Mouse (Mus musculus) midbrain, embryonic 16.5 days (tissue): Measurements from ENCODE around the gene Eif4g3. TPM values are rescaled to one million over a fixed set of nuclear protein-coding genes. Genes with fewer than 3 reads are reported as not detected.
A peak's percentile ranks its signal among the peaks of the same experiment; 100 is the strongest.
"Not testable (repeated sequence)": the region's sequence is repeated elsewhere in the genome, so short reads cannot be mapped to it uniquely, and the experiment has no call there.

ENCODE experiments used
- ATAC-seq: fragments of 200-750 bp; cut with Nextera tagmentation; 2 replicates; pipeline ENCODE4 v1.8.0; 2017; ENCODE audit warnings: moderate TSS enrichment
- H3K27ac ChIP-seq: fragments of 300-500 bp; sonication (generic); 2 replicates; pipeline ENCODE4 v1.5.1; 2014; ENCODE audit warnings: mild to moderate bottlenecking, low read length, mixed read lengths
- H3K27me3 ChIP-seq: fragments of 300-500 bp; sonication (generic); 2 replicates; pipeline ENCODE4 v1.6.1; 2014; ENCODE audit warnings: low read depth, low read length, mixed read lengths; ENCODE audit not compliant: control insufficient read depth, insufficient read depth
- H3K36me3 ChIP-seq: fragments of 300-500 bp; sonication (generic); 2 replicates; pipeline ENCODE4 v1.6.1; 2014; ENCODE audit warnings: mild to moderate bottlenecking, low read length, moderate library complexity, mixed read lengths; ENCODE audit not compliant: control insufficient read depth, insufficient read depth
- H3K4me1 ChIP-seq: fragments of 300-500 bp; sonication (generic); 2 replicates; pipeline ENCODE4 v1.6.1; 2014; ENCODE audit warnings: mild to moderate bottlenecking, low read length, mixed read lengths; ENCODE audit not compliant: control insufficient read depth, insufficient read depth
- H3K4me2 ChIP-seq: fragments of 300-500 bp; sonication (generic); 2 replicates; pipeline ENCODE4 v1.6.1; 2014; ENCODE audit warnings: mild to moderate bottlenecking, low read length, mixed read lengths
- H3K4me3 ChIP-seq: fragments of 300-500 bp; sonication (generic); 2 replicates; pipeline ENCODE4 v1.5.1; 2014; ENCODE audit warnings: low read depth, mild to moderate bottlenecking, low read length, moderate library complexity, mixed read lengths
- H3K9ac ChIP-seq: fragments of 300-500 bp; sonication (generic); 2 replicates; pipeline ENCODE4 v1.6.1; 2014; ENCODE audit warnings: low read depth, low read length, mixed read lengths
- H3K9me3 ChIP-seq: fragments of 300-500 bp; sonication (generic); replicated peaks from 2 replicates; pipeline ENCODE4 v1.6.1; 2014; ENCODE audit warnings: mild to moderate bottlenecking, low read length, mixed read lengths; ENCODE audit not compliant: control insufficient read depth, poor library complexity, severe bottlenecking
- WGBS: fragments of 180-500 bp; shearing (Covaris S2); extraction: QIAGEN DNeasy Blood & Tissue Kit; methylation state at CpG from one replicate; pipeline ENCODE4 v1.1.7; 2014; 5-methylcytosine and 5-hydroxymethylcytosine counted together
- polyA plus RNA-seq: library from polyadenylated mRNA; unstranded; fragments of >200 nt; fragmentation: Nextera tagmentation; extraction: Ambion mirVana; gene quantifications from 2 replicates; pipeline ENCODE4 v1.2.1, GENCODE M21; 2015

Eif4g3 gene
- polyA plus RNA-seq, 1 experiment from 2014 or later, result 48.7 TPM

DNA sequence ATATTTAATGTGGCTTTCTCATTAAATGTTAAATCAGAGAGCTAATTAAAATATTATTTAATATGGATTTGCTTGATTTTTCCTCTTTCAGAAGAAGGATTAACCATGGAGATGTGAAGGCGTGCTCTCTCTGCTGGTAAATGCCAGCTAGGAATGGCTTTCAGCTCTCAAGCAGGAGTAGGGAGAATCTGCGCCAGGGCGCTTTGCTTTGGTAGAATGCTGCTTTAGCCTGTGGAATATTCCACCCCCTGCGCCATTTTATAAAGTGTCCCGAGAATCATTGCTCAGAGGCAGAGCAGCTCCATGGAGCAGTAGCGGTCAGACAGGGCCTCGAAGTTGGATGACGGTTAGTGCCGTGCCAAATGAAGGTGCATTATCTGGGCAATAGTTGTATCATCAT is 58.7 kb downstream of the Eif4g3 start:
- no peak for ATAC-seq
- Histone ChIP-seq H3K4me2 (no peak overlapping the region), H3K9me3 (no peaks in the 10 kb centered on the region), H3K9ac (no peak overlapping the region), H3K4me1 (0 out of 2 replicates have a peak, but pooled peaks cover 2% of the 10 kb centered on the region), H3K27me3 (no peaks in the 10 kb centered on the region), H3K4me3 (no peak overlapping the region), H3K36me3 (no peaks in the 10 kb centered on the region), H3K27ac (no peak overlapping the region)
- 88% methylated on average over 9 of the region's 9 CpGs for WGBS

DNA sequence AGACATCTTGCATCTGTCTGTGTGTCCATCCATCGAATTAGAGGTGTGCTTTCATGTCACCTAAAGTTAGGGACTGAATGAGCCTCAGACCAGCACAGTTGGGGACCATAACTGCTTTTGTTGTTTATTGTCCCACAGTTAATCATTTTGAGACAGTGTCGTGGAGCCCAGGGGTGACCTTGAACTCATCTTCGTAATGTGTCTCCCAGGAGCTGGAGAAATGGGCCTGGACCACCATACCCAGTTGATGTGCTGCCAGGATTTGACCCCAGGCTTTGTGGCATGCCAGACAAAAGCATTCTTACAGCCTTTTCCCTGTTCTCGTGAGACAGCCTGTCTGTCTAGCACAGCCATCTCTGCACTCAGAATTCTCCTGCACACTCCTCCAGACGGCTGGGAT is 63.8 kb downstream of the Eif4g3 start:
- Histone ChIP-seq H3K4me3 (no peak overlapping the region), H3K27ac (no peak overlapping the region), H3K9me3 (no peaks in the 10 kb centered on the region), H3K4me1 (no peaks in the 10 kb centered on the region), H3K36me3 (peaks cover 7% of the 10 kb centered on the region), H3K27me3 (no peaks in the 10 kb centered on the region), H3K9ac (no peak overlapping the region), H3K4me2 (no peak overlapping the region)
- 69% methylated on average over 5 of the region's 5 CpGs for WGBS
- no peak for ATAC-seq

DNA sequence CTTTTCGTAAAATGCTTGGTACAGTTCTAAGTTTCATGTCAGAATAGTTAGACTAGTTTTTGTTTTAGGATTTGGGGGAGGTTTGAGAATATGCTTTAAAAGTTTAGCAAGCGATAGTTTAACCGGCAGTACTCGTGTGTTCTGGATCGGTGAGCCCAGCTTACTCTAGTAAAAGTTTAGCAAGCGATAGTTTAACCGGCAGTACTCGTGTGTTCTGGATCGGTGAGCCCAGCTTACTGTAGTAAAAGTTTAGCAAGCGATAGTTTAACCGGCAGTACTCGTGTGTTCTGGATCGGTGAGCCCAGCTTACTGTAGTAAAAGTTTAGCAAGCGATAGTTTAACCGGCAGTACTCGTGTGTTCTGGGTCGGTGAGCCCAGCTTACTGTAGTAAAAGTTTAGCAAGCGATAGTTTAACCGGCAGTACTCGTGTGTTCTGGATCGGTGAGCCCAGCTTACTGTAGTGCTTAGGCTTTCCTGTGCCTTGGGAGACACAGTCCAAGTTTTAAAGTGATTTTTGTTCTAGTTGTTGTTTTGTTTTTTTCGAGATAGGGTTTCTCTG is 64.5 kb downstream of the Eif4g3 start:
- not testable (repeated sequence) for ATAC-seq, H3K9ac ChIP-seq, H3K4me2 ChIP-seq, H3K4me1 ChIP-seq, H3K9me3 ChIP-seq, H3K27me3 ChIP-seq, H3K27ac ChIP-seq, H3K36me3 ChIP-seq, H3K4me3 ChIP-seq
- WGBS, result 97% methylated on average over 22 of the region's 22 CpGs

DNA sequence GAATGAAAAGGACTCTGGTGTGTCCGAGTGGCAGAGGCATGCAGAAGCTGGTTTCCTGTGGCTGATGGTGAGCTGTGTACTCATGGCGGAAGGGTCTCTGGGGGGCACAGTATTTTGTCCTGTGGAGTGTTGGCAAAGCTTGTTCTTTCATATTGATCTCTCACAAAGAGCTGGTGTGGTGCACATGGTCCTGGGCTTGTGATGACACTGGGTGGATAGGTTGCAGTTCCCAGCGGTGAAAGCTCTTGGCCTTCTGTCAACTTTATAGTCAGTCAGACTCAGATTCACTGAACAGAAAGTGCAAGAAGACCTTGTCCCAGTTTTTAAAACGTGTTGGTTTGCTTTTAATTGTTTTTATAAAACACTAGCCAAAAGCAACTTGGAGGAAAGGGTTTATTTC is 68.3 kb downstream of the Eif4g3 start:
- Histone ChIP-seq H3K27ac (no peak overlapping the region), H3K9me3 (no peaks in the 10 kb centered on the region), H3K9ac (no peak overlapping the region), H3K4me2 (no peak overlapping the region), H3K36me3 (peaks cover 9% of the 10 kb centered on the region), H3K4me3 (no peak overlapping the region), H3K4me1 (no peaks in the 10 kb centered on the region), H3K27me3 (no peaks in the 10 kb centered on the region)
- no peak for ATAC-seq
- 75% methylated on average over 4 of the region's 4 CpGs for WGBS

DNA sequence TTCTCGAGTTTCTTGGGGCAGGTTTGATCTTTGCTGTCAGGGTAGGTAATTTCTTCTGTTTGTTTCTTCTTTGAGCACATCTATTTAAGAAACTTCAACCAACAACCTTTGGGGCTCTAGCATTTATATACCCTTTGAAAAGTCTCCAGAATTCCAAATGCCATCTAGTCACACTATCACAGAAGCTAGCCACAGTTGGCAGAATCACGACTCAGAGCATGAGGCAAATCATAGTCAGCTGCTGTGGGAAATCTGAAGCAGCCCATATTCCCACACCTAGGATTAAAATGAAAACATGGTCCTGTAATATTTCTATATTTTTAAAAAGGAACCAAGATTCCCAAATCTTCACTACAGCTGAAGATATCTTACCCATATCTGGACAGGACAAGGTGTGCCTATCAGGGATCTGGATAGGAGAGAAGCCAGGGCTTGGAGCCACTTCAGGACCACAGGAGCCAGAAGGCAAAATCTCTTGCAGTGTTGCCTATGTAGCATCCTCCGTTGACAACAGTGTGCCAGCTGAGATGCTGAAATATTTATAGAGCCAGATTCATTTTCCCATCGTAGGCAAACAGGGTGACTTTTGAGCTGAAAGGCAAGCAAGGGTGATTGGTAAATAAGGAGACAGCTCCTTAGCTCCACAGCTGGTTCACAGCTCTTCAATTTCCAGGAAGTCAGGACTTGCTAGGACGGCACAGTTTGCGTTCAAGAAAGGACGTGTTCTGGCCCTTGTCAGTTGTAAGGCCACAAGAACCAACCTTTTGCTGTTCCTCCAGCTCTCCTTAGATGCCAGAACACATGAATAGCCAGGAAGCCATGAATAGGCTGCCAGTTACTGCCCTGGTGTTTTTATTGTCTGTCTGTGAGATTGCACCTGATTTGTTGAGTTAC is 70.8 kb downstream of the Eif4g3 start:
- Histone ChIP-seq H3K9me3 (no peaks in the 10 kb centered on the region), H3K4me2 (no peak overlapping the region), H3K4me1 (no peaks in the 10 kb centered on the region), H3K36me3 (0 out of 2 replicates have a peak, but pooled peaks cover 2% of the 10 kb centered on the region), H3K27me3 (no peaks in the 10 kb centered on the region), H3K27ac (peak overlapping the region; percentile 47; the same call in 1 of the 2 replicates), H3K9ac (no peak overlapping the region), H3K4me3 (no peak overlapping the region)
- WGBS, result 74% methylated on average over 7 of the region's 7 CpGs
- no peak for ATAC-seq

DNA sequence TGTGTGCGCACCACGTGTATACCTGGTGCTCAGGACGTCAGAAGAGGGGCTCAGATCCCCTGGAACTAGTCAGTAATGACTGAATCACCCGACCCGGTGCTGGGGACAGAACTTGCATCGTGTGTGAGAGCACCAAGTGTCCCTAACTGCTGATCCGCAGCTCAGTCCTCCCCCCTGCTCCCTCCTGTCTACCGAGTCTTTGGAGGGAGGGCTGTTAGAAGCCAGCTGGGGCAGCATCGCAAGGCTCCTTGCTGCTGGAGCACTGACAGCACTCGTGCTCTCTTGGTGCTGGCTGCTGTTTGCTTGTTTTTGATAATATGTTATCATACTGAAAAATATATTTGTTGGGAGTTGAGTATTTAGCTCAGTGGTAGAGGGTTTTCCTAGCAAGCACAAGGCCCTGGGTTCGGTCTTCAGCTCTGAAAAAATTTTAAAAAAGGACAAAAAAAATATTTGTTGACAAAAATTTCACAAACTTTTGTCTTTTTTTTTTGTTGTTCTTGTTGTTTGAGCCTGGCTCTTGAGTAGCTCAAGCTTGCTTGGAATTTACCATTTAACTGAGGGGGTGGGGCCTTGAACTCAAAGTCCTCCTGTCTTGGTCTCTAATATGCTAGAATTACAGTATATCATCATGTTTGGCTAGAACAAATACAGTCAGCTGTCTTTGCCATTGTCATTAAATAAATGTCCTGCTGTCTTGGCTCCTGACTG is 72.2 kb downstream of the Eif4g3 start:
- 0 out of 2 replicates have a peak, but pooled peaks cover 2% of the 10 kb centered on the region for H3K36me3 ChIP-seq
- no peaks in the 10 kb centered on the region for H3K9me3 ChIP-seq
- H3K27ac ChIP-seq, result no peak overlapping the region
- no peaks in the 10 kb centered on the region for H3K27me3 ChIP-seq
- H3K9ac ChIP-seq, result no peak overlapping the region
- H3K4me2 ChIP-seq, result no peak overlapping the region
- H3K4me1 ChIP-seq, result no peaks in the 10 kb centered on the region
- no peak overlapping the region for H3K4me3 ChIP-seq
- no peak for ATAC-seq
- 85% methylated on average over 11 of the region's 11 CpGs for WGBS

DNA sequence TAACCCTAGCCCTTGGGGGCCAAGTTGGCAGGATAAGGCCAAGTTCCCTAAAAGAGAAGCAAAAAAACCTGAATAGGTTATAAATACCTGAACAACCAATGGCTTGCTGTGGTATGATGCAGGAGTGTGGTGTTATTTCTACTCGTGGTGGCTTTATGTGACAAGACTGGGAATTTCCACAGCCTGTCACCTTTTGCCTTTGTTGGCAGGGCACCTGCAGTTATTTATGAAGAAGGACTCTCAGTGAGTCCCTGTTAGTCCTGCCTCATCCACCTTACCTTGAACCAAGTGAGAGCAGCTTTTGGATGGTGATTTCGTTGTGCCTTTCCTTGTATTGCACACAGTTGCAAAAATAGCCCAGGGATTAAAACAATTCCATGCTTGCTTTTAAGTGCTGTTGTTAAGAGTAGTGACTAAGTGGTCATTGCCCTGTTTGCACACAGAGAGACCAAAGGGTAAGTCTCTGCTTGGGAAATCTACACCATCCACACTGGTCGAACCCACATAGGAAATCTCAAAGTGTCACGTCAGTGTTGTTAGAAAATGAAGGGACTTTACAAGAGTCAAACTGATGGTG is 72.9 kb downstream of the Eif4g3 start:
- Histone ChIP-seq H3K4me1 (no peaks in the 10 kb centered on the region), H3K9ac (no peak overlapping the region), H3K9me3 (no peaks in the 10 kb centered on the region), H3K27ac (no peak overlapping the region), H3K27me3 (no peaks in the 10 kb centered on the region), H3K36me3 (0 out of 2 replicates have a peak, but pooled peaks cover 2% of the 10 kb centered on the region), H3K4me3 (no peak overlapping the region), H3K4me2 (no peak overlapping the region)
- ATAC-seq, result no peak
- WGBS, result 87% methylated on average over 4 of the region's 4 CpGs

DNA sequence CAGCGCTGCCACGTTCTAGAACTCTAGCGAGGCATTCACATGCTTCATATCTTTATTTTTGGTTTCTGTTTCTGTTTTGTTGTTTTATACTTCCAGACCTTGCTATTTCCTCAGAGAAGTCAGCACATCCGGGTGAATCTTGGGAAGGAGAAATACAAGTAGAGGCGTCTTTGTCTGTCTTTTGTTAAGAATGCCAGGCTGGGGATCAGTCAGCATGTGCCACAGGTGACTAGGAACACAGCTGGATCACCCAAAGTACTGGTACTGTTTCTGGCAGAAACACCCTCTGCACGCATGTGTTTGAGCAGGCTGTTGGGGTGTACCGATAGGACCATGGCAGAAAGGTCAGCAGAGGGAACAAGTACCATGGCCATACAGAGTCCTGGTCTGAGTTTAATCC is 73.6 kb downstream of the Eif4g3 start:
- no peak overlapping the region for H3K27ac ChIP-seq
- no peak overlapping the region for H3K4me3 ChIP-seq
- H3K36me3 ChIP-seq, result 0 out of 2 replicates have a peak, but pooled peaks cover 2% of the 10 kb centered on the region
- 0 out of 2 replicates have a peak, but pooled peaks cover under 1% of the 10 kb centered on the region for H3K4me1 ChIP-seq
- no peak for ATAC-seq
- H3K9ac ChIP-seq, result no peak overlapping the region
- 89% methylated on average over 7 of the region's 7 CpGs for WGBS
- no peaks in the 10 kb centered on the region for H3K27me3 ChIP-seq
- no peaks in the 10 kb centered on the region for H3K9me3 ChIP-seq
- no peak overlapping the region for H3K4me2 ChIP-seq
